Mouse (Mus musculus): Measurements from ENCODE around the gene A230050P20Rik. TPM values are rescaled to one million over a fixed set of nuclear protein-coding genes. Genes with fewer than 3 reads are reported as not detected.

The A230050P20Rik gene
- polyA plus RNA-seq, 1 experiment = 0.29 TPM

GRCm38 (mm10) chr9:20838931-20839330 lies 29.5 kb upstream of the A230050P20Rik start:
- TF ChIP-seq GATA1 (IDR thresholded peaks at IDR 0.05; ENCODE audit: low read length) (no peak), TAL1 (IDR thresholded peaks at IDR 0.05; ENCODE audit: low read length) (no peak)

GRCm38 (mm10) chr9:20842211-20842610 lies 26.2 kb upstream of the A230050P20Rik start:
- H3K4me3 ChIP-seq (replicated peaks) = no peak overlapping the region
- peaks cover 2% of the 10 kb centered on the region; the same call in 1 of the 2 replicates for H3K27me3 ChIP-seq (ENCODE audit: control insufficient read depth)
- H3K4me1 ChIP-seq (ENCODE audit: control insufficient read depth) = no peaks in the 10 kb centered on the region
- no peaks in the 10 kb centered on the region for H3K36me3 ChIP-seq (ENCODE audit: control insufficient read depth)
- no peaks in the 10 kb centered on the region for H3K9me3 ChIP-seq (ENCODE audit: control insufficient read depth, low read length)
- TF ChIP-seq GATA1 (IDR thresholded peaks at IDR 0.05; ENCODE audit: low read length) = no peak

More at GRCm38 (mm10) chr9:20838931-20839330, 29.5 kb upstream of the A230050P20Rik start:
- H3K4me1 ChIP-seq (ENCODE audit: control insufficient read depth) = no peaks in the 10 kb centered on the region
- H3K36me3 ChIP-seq (ENCODE audit: control insufficient read depth) = no peaks in the 10 kb centered on the region
- no peak overlapping the region for H3K4me3 ChIP-seq (replicated peaks)
- H3K9me3 ChIP-seq (ENCODE audit: control insufficient read depth, low read length) = no peaks in the 10 kb centered on the region
- H3K27me3 ChIP-seq (ENCODE audit: control insufficient read depth) = peaks cover 2% of the 10 kb centered on the region; the same call in 1 of the 2 replicates

- Histone ChIP-seq H3K4me3 (replicated peaks) (no peak overlapping the region), H3K9me3 (ENCODE audit: control insufficient read depth, low read length) (no peaks in the 10 kb centered on the region), H3K27me3 (ENCODE audit: control insufficient read depth) (peaks cover 2% of the 10 kb centered on the region; the same call in 1 of the 2 replicates), H3K4me1 (ENCODE audit: control insufficient read depth) (no peaks in the 10 kb centered on the region), H3K36me3 (ENCODE audit: control insufficient read depth) (no peaks in the 10 kb centered on the region)
- TF ChIP-seq TAL1 (IDR thresholded peaks at IDR 0.05; ENCODE audit: low read length) (no peak), GATA1 (IDR thresholded peaks at IDR 0.05; ENCODE audit: low read length) (no peak)
Measured at GRCm38 (mm10) chr9:20842670-20843069, 25.8 kb upstream of the A230050P20Rik start.

GRCm38 (mm10) chr9:20850179-20850578 lies 18.3 kb upstream of the A230050P20Rik start:
- H3K36me3 ChIP-seq (ENCODE audit: control insufficient read depth) = no peaks in the 10 kb centered on the region
- TF ChIP-seq GATA1 (IDR thresholded peaks at IDR 0.05; ENCODE audit: low read length) = no peak
- TF ChIP-seq TAL1 (IDR thresholded peaks at IDR 0.05; ENCODE audit: low read length) = no peak

GRCm38 (mm10) chr9:20857131-20857530 lies 11.3 kb upstream of the A230050P20Rik start:
- H3K4me3 ChIP-seq (replicated peaks) = no peak overlapping the region
- H3K9me3 ChIP-seq (ENCODE audit: control insufficient read depth, low read length) = no peaks in the 10 kb centered on the region
- no peaks in the 10 kb centered on the region for H3K36me3 ChIP-seq (ENCODE audit: control insufficient read depth)
- H3K4me1 ChIP-seq (ENCODE audit: control insufficient read depth) = peaks cover 2% of the 10 kb centered on the region
- TF ChIP-seq GATA1 (IDR thresholded peaks at IDR 0.05; ENCODE audit: low read length) (no peak), TAL1 (IDR thresholded peaks at IDR 0.05; ENCODE audit: low read length) (no peak)
- H3K27me3 ChIP-seq (ENCODE audit: control insufficient read depth) = 0 out of 2 replicates have a peak, but pooled peaks cover 2% of the 10 kb centered on the region

More at GRCm38 (mm10) chr9:20850179-20850578, 18.3 kb upstream of the A230050P20Rik start:
- Histone ChIP-seq H3K4me1 (ENCODE audit: control insufficient read depth) (no peaks in the 10 kb centered on the region), H3K27me3 (ENCODE audit: control insufficient read depth) (peaks cover 2% of the 10 kb centered on the region; the same call in 1 of the 2 replicates), H3K4me3 (replicated peaks) (no peak overlapping the region), H3K9me3 (ENCODE audit: control insufficient read depth, low read length) (no peaks in the 10 kb centered on the region)

GRCm38 (mm10) chr9:20859926-20860325 lies 8.5 kb upstream of the A230050P20Rik start:
- Histone ChIP-seq H3K36me3 (ENCODE audit: control insufficient read depth) (no peaks in the 10 kb centered on the region), H3K4me1 (ENCODE audit: control insufficient read depth) (peaks cover 3% of the 10 kb centered on the region), H3K9me3 (ENCODE audit: control insufficient read depth, low read length) (no peaks in the 10 kb centered on the region), H3K4me3 (replicated peaks) (no peak overlapping the region), H3K27me3 (ENCODE audit: control insufficient read depth) (peaks cover 3% of the 10 kb centered on the region; the same call in 1 of the 2 replicates)
- TF ChIP-seq TAL1 (IDR thresholded peaks at IDR 0.05; ENCODE audit: low read length) (no peak), GATA1 (IDR thresholded peaks at IDR 0.05; ENCODE audit: low read length) (no peak)

GRCm38 (mm10) chr9:20861821-20862220 lies 6.6 kb upstream of the A230050P20Rik start:
- Histone ChIP-seq H3K4me3 (replicated peaks) (no peak overlapping the region), H3K36me3 (ENCODE audit: control insufficient read depth) (no peaks in the 10 kb centered on the region), H3K27me3 (ENCODE audit: control insufficient read depth) (peaks cover 5% of the 10 kb centered on the region), H3K9me3 (ENCODE audit: control insufficient read depth, low read length) (no peaks in the 10 kb centered on the region), H3K4me1 (ENCODE audit: control insufficient read depth) (peaks cover 3% of the 10 kb centered on the region)
- no peak for TF ChIP-seq GATA1 (IDR thresholded peaks at IDR 0.05; ENCODE audit: low read length)
- TF ChIP-seq TAL1 (IDR thresholded peaks at IDR 0.05; ENCODE audit: low read length) = no peak

- H3K9me3 ChIP-seq (ENCODE audit: control insufficient read depth, low read length) = no peaks in the 10 kb centered on the region
- peaks cover 3% of the 10 kb centered on the region for H3K4me1 ChIP-seq (ENCODE audit: control insufficient read depth)
- H3K36me3 ChIP-seq (ENCODE audit: control insufficient read depth) = no peaks in the 10 kb centered on the region
- no peak overlapping the region for H3K4me3 ChIP-seq (replicated peaks)
- H3K27me3 ChIP-seq (ENCODE audit: control insufficient read depth) = peaks cover 5% of the 10 kb centered on the region
- TF ChIP-seq TAL1 (IDR thresholded peaks at IDR 0.05; ENCODE audit: low read length) = no peak
- TF ChIP-seq GATA1 (IDR thresholded peaks at IDR 0.05; ENCODE audit: low read length) = no peak
Measured at GRCm38 (mm10) chr9:20862225-20862624, 6.2 kb upstream of the A230050P20Rik start.

- Histone ChIP-seq H3K4me3 (replicated peaks) (no peak overlapping the region), H3K4me1 (ENCODE audit: control insufficient read depth) (peaks cover 16% of the 10 kb centered on the region), H3K27me3 (ENCODE audit: control insufficient read depth) (peaks cover 33% of the 10 kb centered on the region), H3K9me3 (ENCODE audit: control insufficient read depth, low read length) (no peaks in the 10 kb centered on the region), H3K36me3 (ENCODE audit: control insufficient read depth) (no peaks in the 10 kb centered on the region; the same call in 1 of the 2 replicates)
- TF ChIP-seq GATA1 (IDR thresholded peaks at IDR 0.05; ENCODE audit: low read length) (no peak), TAL1 (IDR thresholded peaks at IDR 0.05; ENCODE audit: low read length) (no peak)
Measured at GRCm38 (mm10) chr9:20866879-20867278, 1.6 kb upstream of the A230050P20Rik start.

- H3K4me1 ChIP-seq (ENCODE audit: control insufficient read depth) = peaks cover 15% of the 10 kb centered on the region
- no peaks in the 10 kb centered on the region for H3K9me3 ChIP-seq (ENCODE audit: control insufficient read depth, low read length)
- peaks cover 33% of the 10 kb centered on the region for H3K27me3 ChIP-seq (ENCODE audit: control insufficient read depth)
- H3K4me3 ChIP-seq (replicated peaks) = peak overlapping the region; percentile 61
- no peak for TF ChIP-seq TAL1 (IDR thresholded peaks at IDR 0.05; ENCODE audit: low read length)
- no peak for TF ChIP-seq GATA1 (IDR thresholded peaks at IDR 0.05; ENCODE audit: low read length)
- H3K36me3 ChIP-seq (ENCODE audit: control insufficient read depth) = peaks cover 10% of the 10 kb centered on the region; the same call in 1 of the 2 replicates
Measured at GRCm38 (mm10) chr9:20869246-20869645, 804 bp downstream of the A230050P20Rik start.

All from erythroblast, embryonic 14.5 days (primary cell).